Mouse (Mus musculus) C2C12 (cell line): Measurements from ENCODE around the gene Foxred2.

Source experiments
- CTCF ChIP-seq: IDR thresholded peaks from one replicate; pipeline ENCODE4 v1.5.1; 2011; ENCODE audit not compliant: control insufficient read depth, insufficient read depth, insufficient read length
- MAX ChIP-seq: IDR thresholded peaks from one replicate; pipeline ENCODE4 v1.6.1; 2011; ENCODE audit warnings: mild to moderate bottlenecking, control low read depth
- MYOD1 ChIP-seq: IDR thresholded peaks from one replicate; pipeline ENCODE4 v1.6.1; 2011; ENCODE audit warnings: low read depth; ENCODE audit not compliant: control insufficient read depth, insufficient read length
- MYOG ChIP-seq: IDR thresholded peaks from one replicate; pipeline ENCODE4 v1.6.1; 2011; ENCODE audit not compliant: control insufficient read depth, insufficient read length; ENCODE audit errors: extremely low read depth
- USF1 ChIP-seq: IDR thresholded peaks from one replicate; pipeline ENCODE4 v1.6.1; 2011; ENCODE audit warnings: low read depth, mild to moderate bottlenecking, control low read depth, moderate library complexity

- TF ChIP-seq USF1 = no peak
- TF ChIP-seq CTCF = no peak
- TF ChIP-seq MAX = no peak
- no peak for TF ChIP-seq MYOD1
- no peak for TF ChIP-seq MYOG
Observed at GRCm38 (mm10) chr15:77934326-77934725, 22.2 kb downstream of the Foxred2 start.
